Mouse (Mus musculus): ENCODE data around the gene Ift43. TPM values are rescaled to one million over a fixed set of nuclear protein-coding genes. Genes with fewer than 3 reads are reported as not detected.
A peak's percentile ranks its signal among the peaks of the same experiment; 100 is the strongest.

Gene Ift43
- polyA plus RNA-seq, 1 experiment from 2014 or later: 77.0 TPM

GRCm38 (mm10) chr12:86203443-86204057, 121.2 kb downstream of the Ift43 start:
- H3K27ac ChIP-seq (ENCODE audit: low read depth, low read length): no peak overlapping the region
- no peaks in the 10 kb centered on the region for H3K36me3 ChIP-seq (ENCODE audit: control insufficient read depth, insufficient read depth, low read length)
- no peak overlapping the region for H3K4me2 ChIP-seq (replicated peaks; ENCODE audit: low read depth, low read length)
- H3K4me3 ChIP-seq (ENCODE audit: low read length): no peak overlapping the region
- peak; percentile 97 for ATAC-seq (ENCODE audit: low FRiP score, low TSS enrichment)
- no peak overlapping the region for H3K9ac ChIP-seq (ENCODE audit: low read depth, low read length)
- peaks cover 10% of the 10 kb centered on the region; the same call in 1 of the 2 replicates for H3K27me3 ChIP-seq (ENCODE audit: control insufficient read depth, insufficient read depth, low read length)
- no peaks in the 10 kb centered on the region for H3K4me1 ChIP-seq (ENCODE audit: control insufficient read depth, insufficient read depth, low read length)
- no peaks in the 10 kb centered on the region for H3K9me3 ChIP-seq (ENCODE audit: control insufficient read depth, low read length)
- 4% methylated on average over 8 of the region's 8 CpGs for WGBS

- no peak for ATAC-seq (ENCODE audit: low FRiP score, low TSS enrichment)
- Histone ChIP-seq H3K4me1 (ENCODE audit: control insufficient read depth, insufficient read depth, low read length) (peaks cover 1% of the 10 kb centered on the region; the same call in 1 of the 2 replicates), H3K9ac (ENCODE audit: low read depth, low read length) (no peak overlapping the region), H3K4me2 (replicated peaks; ENCODE audit: low read depth, low read length) (no peak overlapping the region), H3K4me3 (ENCODE audit: low read length) (no peak overlapping the region), H3K27me3 (ENCODE audit: control insufficient read depth, insufficient read depth, low read length) (peaks cover 66% of the 10 kb centered on the region), H3K36me3 (ENCODE audit: control insufficient read depth, insufficient read depth, low read length) (no peaks in the 10 kb centered on the region), H3K9me3 (ENCODE audit: control insufficient read depth, low read length) (no peaks in the 10 kb centered on the region), H3K27ac (ENCODE audit: low read depth, low read length) (no peak overlapping the region)
- 2% methylated on average over 19 of the region's 19 CpGs for WGBS
Observed at GRCm38 (mm10) chr12:86211099-86211520, 128.8 kb downstream of the Ift43 start.

Other genes starting within 250 kb of the Ift43 start
- 12.7 and 17.8 TPM in 2 replicates for gene Tgfb3, start 3.5 kb upstream of the Ift43 start, polyA plus RNA-seq (2014; fragmentation: Nextera tagmentation; extraction: Ambion mirVana)
- 6.5 and 14.9 TPM in 2 replicates for gene Gpatch2l, start 159.3 kb downstream of the Ift43 start, polyA plus RNA-seq (2014; fragmentation: Nextera tagmentation; extraction: Ambion mirVana)

Data from kidney, embryonic 14.5 days (tissue).